Mouse (Mus musculus) liver, adult 10 weeks (tissue): Measurements from ENCODE around the gene Hba-x. TPM values are rescaled to one million over a fixed set of nuclear protein-coding genes. Genes with fewer than 3 reads are reported as not detected.

ENCODE experiments used
- polyA plus RNA-seq: library from polyadenylated mRNA; stranded (reverse); fragments of 350-450 nt; fragmentation: Illumina TruSeq; extraction: RNeasy Lipid Tissue Mini Kit (QIAGEN cat#74804); gene quantifications from one replicate; pipeline ENCODE4 v1.2.3, GENCODE M21; 2014; ENCODE audit warnings: low read depth, low replicate concordance

The Hba-x gene
- not detected for polyA plus RNA-seq

GRCm38 (mm10) chr11:32276347-32276746 is at the start of gene Hba-x:
Hba-x (plus strand) TSS chr11:32276400.

GRCm38 (mm10) chr11:32267188-32267884 is 8.9 kb upstream of the Hba-x start, which contains the start of gene Nprl3:
Nprl3 (minus strand) TSS chr11:32267707.

GRCm38 (mm10) chr11:32283091-32283777 is 7.0 kb downstream of the Hba-x start, which contains the start of gene Hba-a1:
Hba-a1 (plus strand) TSS chr11:32283511.

GRCm38 (mm10) chr11:32286695-32287492 is 10.7 kb downstream of the Hba-x start, which contains the start of gene Hbq1b:
Hbq1b (plus strand) TSS chr11:32286965.

GRCm38 (mm10) chr11:32296203-32296602 is 20.0 kb downstream of the Hba-x start, which contains the start of gene Hba-a2:
Hba-a2 (plus strand) TSS chr11:32296489.

GRCm38 (mm10) chr11:32299865-32300264 is 23.7 kb downstream of the Hba-x start, which contains the start of gene Hbq1a:
Hbq1a (plus strand) TSS chr11:32300069.

Other genes with a start within 250 kb of the Hba-x start
- gene Il9r, start 76.1 kb upstream of the Hba-x start, polyA plus RNA-seq: not detected
- gene Snrnp25, start 71.0 kb upstream of the Hba-x start, polyA plus RNA-seq: 1.4 TPM
- not detected for gene Rhbdf1, start 54.1 kb upstream of the Hba-x start, polyA plus RNA-seq
- gene Mpg, start 49.9 kb upstream of the Hba-x start, polyA plus RNA-seq: 3.4 TPM
- gene Nprl3, start 8.7 kb upstream of the Hba-x start, polyA plus RNA-seq: 7.3 TPM
- gene Hba-a1, start 7.1 kb downstream of the Hba-x start, polyA plus RNA-seq: 1.6 TPM
- not detected for gene Hbq1b, start 10.6 kb downstream of the Hba-x start, polyA plus RNA-seq
- gene Hba-a2, start 20.1 kb downstream of the Hba-x start, polyA plus RNA-seq: 196 TPM
- not detected for gene Hbq1a, start 23.7 kb downstream of the Hba-x start, polyA plus RNA-seq
- gene Sh3pxd2b, start 71.4 kb downstream of the Hba-x start, polyA plus RNA-seq: 0.13 TPM
- gene Ubtd2, start 179.0 kb downstream of the Hba-x start, polyA plus RNA-seq: 0.69 TPM